Mouse (Mus musculus) 416B (cell line): ENCODE measurements around the gene Etfrf1.

Experiments used
- DNase-seq: peaks from one replicate; pipeline ENCODE4 v3.0.0; 2011; ENCODE audit warnings: low read depth

The Etfrf1 gene

DNA sequence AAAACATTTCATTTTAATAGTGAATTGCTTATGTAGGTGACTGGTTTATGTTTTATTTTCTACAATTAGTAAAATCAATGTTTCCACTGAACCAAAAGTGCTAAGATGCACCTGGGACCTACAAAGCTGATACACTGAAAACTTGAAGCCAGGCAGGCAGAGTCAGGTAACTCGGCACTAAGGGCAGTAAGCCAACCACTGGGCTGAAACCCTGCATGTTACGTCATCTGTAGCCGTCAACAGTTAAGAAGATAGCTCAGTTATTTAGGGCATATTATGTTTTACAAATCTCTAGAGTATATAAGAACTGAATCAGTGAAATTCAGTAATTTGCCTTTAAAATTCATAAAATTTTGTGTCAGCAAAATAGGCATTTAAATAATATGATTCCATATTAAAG is 15.4 kb downstream of the Etfrf1 start:
- peak; percentile 57 for DNase-seq

DNA sequence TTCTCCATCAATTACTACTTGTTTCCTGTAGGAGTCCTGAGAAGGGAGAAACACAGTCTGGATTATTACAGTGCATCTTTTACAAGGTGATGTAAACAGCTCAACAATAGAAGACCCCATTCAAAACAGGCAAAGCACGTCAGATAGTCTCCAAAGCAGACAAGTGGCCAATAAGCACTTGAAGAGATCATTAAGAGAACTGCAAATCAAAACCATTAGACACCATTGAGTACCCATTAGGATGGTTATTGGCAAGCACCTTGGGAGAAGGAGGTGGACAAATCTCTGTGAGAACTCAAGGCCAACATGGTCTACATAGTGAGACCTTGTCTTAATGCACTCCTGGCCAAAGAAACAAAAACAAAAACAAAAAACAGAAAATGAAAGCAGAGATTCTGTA is 23.5 kb downstream of the Etfrf1 start:
- peak; percentile 62 for DNase-seq

DNA sequence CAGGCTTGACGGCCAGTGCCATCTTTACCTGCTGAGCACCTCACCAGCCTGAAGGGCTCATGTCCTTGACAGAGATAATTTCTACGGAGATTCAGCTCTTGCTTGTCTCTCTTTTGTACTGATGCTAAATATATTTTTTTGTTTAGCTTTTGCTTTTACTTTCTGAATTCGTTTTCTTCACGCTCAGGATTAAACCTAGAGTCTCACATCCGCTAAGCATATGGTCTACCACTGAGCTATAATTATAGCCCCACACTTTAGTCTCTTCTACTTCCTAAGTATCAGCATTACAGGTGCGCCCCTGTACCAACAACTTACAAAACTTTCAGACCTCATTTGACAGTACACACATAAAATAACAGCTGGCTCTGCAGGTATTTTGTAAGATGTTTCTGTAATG is 24.4 kb downstream of the Etfrf1 start:
- DNase-seq = peak; percentile 74

DNA sequence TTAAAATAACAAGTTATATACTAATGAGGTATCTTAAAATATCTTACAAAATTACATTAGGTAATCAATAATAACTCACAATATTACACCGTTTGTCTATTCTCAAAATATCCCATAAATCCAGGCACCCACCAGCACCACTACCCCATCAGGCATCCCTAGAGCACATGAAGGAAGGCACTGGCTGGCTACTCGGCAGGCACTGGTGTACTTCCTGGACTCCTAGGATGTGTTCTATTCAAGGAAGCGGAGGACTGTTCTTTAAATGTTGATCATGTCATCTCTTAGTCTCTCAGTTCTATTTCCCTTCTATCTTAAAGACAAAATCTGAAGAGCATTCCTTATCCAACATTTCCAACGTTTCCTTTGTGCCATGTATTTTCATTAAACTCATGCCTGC is 26.2 kb downstream of the Etfrf1 start:
- peak; percentile 86 for DNase-seq

DNA sequence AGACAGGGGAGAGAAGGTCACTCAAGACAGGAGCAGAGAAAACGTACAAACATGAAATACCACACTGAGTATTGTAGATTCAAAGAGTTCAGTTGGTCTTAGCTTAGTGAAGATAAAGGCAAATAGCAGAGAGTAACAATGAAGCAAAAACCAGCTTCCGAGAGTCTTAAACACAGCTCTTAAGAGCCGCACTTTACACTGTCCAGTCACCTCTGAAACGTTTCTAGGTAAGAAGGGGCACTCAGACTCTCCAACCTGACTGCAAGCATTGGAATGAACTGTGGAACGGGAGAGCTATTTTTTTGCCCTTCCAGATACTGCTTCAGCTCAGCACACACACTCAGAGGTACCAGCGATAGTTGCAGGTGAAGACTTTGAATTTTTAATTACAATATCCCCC is 29.4 kb downstream of the Etfrf1 start:
- no peak for DNase-seq

DNA sequence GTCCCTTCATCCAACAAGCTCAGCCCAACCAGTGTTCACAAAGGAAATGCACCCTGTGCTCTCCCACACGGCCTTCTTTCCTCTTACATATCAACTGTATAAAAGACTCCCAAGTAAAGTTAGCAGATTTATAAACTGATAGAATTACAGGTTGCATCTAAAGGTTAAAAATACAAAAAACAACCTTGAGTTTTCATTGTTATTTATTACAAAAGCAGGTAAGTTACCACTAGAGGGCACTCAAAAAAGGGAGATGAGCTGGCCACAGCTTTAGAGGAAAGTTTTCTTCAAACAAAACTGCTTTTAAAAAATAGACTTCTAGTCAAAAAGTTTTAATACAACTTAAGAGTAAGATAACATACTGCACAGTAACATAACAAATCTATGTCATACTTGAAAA is 31.6 kb downstream of the Etfrf1 start:
- DNase-seq = no peak

DNA sequence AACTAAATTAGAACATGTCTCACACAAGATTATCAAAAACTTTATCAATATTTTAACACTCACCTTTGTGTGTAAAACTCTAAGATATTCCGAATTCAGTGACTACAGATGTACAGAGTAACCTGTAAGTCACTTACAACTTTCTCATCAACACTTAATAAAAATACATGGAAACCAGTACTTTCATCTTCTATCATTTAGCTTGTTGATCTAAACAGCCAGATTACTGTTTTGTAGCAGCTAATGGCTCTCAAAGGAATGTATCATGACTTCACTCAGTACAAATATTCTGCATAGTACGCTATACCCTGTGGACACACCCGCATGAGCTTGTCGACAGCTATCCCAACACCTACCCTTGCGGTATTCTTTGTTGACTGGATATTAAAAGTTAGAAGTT is 35.9 kb downstream of the Etfrf1 start:
- DNase-seq = peak; percentile 92

DNA sequence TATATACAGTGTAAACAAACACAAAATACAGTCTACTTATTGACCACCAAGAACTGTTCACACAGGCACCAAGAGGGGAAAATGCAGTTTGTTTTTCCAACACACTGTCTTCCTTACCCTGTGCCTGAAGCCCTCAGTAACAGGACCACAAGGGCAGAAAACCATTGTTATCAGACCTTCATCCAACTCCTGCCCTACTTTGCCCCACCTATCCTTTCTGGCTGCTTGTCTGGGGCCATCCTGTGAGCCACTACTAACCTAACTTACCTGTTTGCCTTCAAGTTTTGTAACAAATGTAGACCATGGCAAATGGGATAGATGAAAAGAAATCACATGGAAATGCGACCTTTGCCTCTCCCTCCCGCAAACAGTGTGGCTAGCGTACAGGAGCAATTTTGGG is 37.0 kb downstream of the Etfrf1 start:
- peak; percentile 79 for DNase-seq

DNA sequence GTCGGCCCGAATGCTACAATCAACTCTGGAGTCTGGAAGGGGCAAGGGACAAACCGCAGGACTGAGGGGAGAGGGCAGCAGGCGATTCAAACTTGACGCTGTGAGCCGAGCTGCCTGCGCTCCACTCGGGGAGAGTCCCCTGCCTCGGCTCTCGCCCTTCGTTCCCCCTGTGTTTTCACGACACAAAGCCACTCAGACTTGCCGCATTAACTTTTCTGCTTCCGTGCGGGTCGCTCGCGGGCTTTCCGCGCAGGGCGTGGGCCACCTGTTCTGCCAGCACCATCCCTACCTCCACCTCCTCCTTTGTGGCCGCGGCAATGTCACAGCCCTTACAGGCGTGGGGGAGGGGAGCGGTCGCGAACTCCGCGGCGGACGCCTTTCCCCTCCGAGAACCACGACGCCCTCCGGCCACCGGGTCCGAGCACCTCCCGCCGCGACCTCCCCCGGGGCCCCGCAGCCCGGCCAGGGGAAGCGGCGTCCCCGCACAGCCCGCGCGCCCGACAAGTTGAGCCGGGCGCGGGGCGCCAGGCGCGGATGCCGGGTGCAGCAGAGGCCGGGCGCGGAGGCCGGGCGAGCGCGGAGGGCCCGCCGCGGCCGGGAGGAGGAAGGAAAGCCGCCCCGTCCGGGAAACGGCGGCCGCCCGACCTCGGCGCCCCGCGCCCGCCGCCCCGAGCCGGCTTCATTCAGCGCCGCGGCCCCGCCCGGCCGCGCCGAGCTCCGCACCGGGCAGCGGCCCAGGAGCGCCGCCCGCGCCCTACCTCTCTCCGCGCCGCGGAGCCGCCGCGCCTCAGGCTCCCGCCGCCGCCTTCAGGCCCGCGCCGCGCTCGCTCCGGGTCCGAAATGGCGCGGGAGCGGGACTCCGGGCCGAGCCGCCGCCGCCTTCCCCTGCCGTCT is 38.6 kb downstream of the Etfrf1 start:
- no peak for DNase-seq

DNA sequence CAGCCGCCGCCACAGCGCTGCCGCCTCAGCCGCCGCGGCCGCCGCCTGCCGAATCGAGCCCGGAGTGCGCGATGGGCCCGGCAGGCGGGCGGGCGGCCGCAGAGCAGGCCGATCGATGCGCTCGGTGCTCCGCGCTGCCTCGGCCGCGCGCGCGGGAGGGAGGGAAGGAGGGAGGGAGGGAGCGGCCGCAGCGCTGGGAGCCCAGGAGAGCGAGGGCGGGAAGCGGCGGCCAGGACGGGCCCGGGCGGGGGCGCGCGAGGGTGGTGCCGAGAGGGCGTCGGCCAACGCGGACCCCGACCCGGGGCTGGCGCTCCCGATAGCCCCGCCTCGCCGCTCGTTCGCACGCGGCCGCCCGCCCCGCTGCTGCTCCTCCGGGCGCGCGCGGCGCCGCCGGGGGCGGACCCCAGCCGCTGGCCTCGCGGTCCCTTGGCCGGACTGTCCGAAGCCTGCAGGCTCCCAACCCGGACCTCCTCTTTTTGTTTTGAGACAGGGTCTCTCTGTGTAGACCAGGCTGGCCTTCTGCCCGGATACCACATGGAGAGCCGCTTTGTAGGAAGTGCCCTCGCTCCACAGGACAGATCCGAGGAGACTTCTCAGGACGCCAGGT is 39.4 kb downstream of the Etfrf1 start, which contains the start of gene Kras:
Gene Kras (minus strand): TSS at position 55 of the 607 bp plus-strand sequence.
- DNase-seq = peak; percentile 91

DNA sequence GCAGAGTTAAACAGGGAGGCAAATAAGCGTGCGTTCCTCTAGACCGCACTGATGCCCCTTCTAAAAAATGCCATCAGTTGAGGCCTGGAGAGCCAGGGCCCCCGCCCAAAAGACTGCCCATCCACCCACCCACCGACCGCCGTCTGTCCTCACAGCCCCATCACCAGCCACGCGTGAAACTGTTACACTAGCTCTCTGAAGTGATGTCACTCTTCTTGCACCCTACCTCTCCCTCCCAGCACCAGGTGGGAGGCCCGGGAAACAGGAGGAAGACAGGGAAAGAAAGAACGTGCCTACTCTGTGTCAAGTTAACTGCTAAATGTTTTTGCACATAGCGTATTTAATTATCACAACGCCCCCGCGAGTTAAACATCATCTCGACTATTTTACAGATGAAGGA is 39.9 kb downstream of the Etfrf1 start:
- DNase-seq = no peak

DNA sequence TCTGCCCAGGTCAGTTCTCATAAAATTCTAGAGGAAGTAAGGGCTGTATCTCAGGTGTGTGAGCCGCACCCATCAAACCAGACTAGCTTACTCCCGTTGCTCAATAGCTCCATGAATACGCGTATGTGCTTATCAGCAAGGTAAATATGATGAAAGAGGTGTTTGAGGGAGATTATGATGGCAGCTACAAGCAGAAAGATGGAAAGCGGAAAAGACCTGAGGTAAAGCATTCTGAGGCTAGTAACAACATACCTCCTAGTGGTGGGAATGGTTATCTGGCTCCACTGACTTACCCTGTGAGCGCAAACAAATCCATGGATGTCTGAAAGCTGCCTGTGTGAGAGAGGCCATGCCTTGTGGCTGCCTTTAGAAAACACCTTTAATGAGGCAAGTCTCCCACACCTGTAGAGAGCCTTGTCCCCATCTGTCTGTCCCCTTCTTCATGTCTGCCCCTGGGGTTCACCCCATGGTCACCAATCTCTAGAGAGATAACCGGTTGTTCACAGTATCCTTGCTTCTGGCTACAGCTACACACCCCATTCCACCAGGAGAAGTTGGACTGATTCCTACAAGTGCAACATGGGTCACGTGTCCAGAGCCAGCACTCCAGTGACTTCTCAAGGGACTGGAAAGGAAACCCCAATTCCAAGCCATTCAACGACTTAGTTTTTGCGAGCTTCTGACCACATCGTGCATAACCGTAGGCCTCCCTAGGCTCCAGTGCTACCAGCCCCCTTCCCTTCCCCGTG is 45.2 kb downstream of the Etfrf1 start:
- no peak for DNase-seq

DNA sequence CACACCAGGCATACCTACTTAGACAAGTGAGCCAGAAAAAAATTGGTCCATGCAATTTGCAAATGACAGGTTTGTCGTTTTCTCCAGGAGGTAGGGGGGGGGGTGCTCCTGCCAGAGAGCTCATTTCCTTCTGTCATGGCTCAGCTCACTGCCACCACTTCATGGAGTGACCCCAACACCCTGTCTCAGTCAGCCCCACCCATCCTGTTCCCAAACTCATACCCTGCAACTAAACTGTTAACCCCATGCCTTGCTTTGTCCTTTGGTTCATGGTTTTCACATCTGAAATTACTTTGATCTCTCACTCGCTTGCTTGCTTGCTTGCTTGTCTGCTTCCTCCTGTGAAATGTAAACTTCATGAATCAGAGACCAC is 45.8 kb downstream of the Etfrf1 start:
- DNase-seq = no peak

DNA sequence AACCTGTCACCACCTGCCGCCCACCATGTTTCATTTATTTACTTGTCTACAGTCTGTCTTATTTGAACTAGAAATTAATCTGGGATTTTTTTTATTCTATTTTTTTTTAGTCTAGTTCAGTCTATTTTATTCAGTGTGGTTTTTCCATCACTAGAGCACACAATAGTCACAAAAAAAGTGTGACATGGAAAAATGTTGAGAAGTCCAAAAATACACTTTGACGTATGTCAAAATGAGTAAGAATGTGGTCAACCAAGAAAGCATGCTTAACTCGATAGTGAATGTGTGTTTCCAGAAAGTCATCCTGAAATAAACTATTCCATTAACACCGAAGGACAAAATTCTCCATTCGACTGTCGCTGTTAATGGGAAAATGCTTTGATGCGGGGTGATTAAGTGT is 51.4 kb downstream of the Etfrf1 start:
- peak; percentile 31 for DNase-seq
